Mouse (Mus musculus) hindbrain, postnatal 0 days (tissue): ENCODE data around the gene Uap1. TPM values are rescaled to one million over a fixed set of nuclear protein-coding genes. Genes with fewer than 3 reads are reported as not detected.
A peak's percentile ranks its signal among the peaks of the same experiment; 100 is the strongest.
"Not testable (repeated sequence)": the region's sequence is repeated elsewhere in the genome, so short reads cannot be mapped to it uniquely, and the experiment has no call there.

Experiments
- ATAC-seq: fragments of 200-750 bp; cut with Nextera tagmentation; 2 replicates; pipeline ENCODE4 v1.8.0; 2017; ENCODE audit warnings: mild to moderate bottlenecking, moderate TSS enrichment, moderate library complexity
- DNase-seq: peaks from one replicate; pipeline ENCODE4 v3.0.0-alpha.2; 2015; ENCODE audit warnings: low spot score
- H3K27ac ChIP-seq: fragments of 300-500 bp; sonication (generic); 2 replicates; pipeline ENCODE4 v1.5.1; 2014; ENCODE audit warnings: mild to moderate bottlenecking
- H3K27me3 ChIP-seq: fragments of 300-500 bp; sonication (generic); 2 replicates; pipeline ENCODE4 v1.6.1; 2014; ENCODE audit warnings: low read length, mixed read lengths; ENCODE audit not compliant: insufficient read depth
- H3K36me3 ChIP-seq: fragments of 300-500 bp; sonication (generic); 2 replicates; pipeline ENCODE4 v1.6.1; 2014; ENCODE audit warnings: low read length, mixed read lengths; ENCODE audit not compliant: insufficient read depth
- H3K4me1 ChIP-seq: fragments of 300-500 bp; sonication (generic); 2 replicates; pipeline ENCODE4 v1.6.1; 2014; ENCODE audit warnings: antibody characterized with exemption, low read length, mixed read lengths; ENCODE audit not compliant: insufficient read depth
- H3K4me2 ChIP-seq: fragments of 300-500 bp; sonication (generic); 2 replicates; pipeline ENCODE4 v1.6.1; 2014; ENCODE audit warnings: low read depth, mild to moderate bottlenecking, low read length, moderate library complexity, mixed read lengths
- H3K4me3 ChIP-seq: fragments of 300-500 bp; sonication (generic); 2 replicates; pipeline ENCODE4 v1.5.1; 2014; ENCODE audit warnings: low read length
- H3K9ac ChIP-seq: fragments of 300-500 bp; sonication (generic); replicated peaks from 2 replicates; pipeline ENCODE4 v1.6.1; 2014; ENCODE audit warnings: mild to moderate bottlenecking, low read length, moderate library complexity, mixed read lengths
- H3K9me3 ChIP-seq: fragments of 300-500 bp; sonication (generic); 2 replicates; pipeline ENCODE4 v1.6.1; 2016; ENCODE audit warnings: low read length, mixed read lengths
- CTCF ChIP-seq: IDR thresholded peaks from 2 replicates; pipeline ENCODE4 v1.5.1; 2016; ENCODE audit warnings: antibody characterized with exemption, control low read depth, low read depth
- WGBS: fragments of 180-500 bp; shearing (Covaris S2); extraction: QIAGEN DNeasy Blood & Tissue Kit; methylation state at CpG from one replicate; pipeline ENCODE4 v1.1.7; 2014; 5-methylcytosine and 5-hydroxymethylcytosine counted together
- polyA plus RNA-seq: library from polyadenylated mRNA; unstranded; fragments of >200 nt; fragmentation: Nextera tagmentation; extraction: Ambion mirVana; gene quantifications from 2 replicates; pipeline ENCODE4 v1.2.1, GENCODE M21; 2015
- total RNA-seq: library from RNA; depleted of rRNA; stranded (reverse); fragments of >200 nt; gene quantifications from 2 replicates; pipeline ENCODE4 v1.2.3, GENCODE M21; 2014; rRNA removed

Uap1 gene
- total and polyA plus RNA-seq, 2 experiments from 2014 or later: 38.1 to 54.7 TPM

- WGBS: 79% methylated on average over 19 of the region's 19 CpGs
- H3K27me3 ChIP-seq: no peaks in the 10 kb centered on the region
- H3K4me2 ChIP-seq: peak overlapping the region; percentile 38
- no peaks in the 10 kb centered on the region; the same call in 1 of the 2 replicates for H3K4me1 ChIP-seq
- peak overlapping the region; percentile 41; the same call in 1 of the 2 replicates for H3K27ac ChIP-seq
- no peak for ATAC-seq
- no peak for TF ChIP-seq CTCF
- no peak for DNase-seq
- H3K9ac ChIP-seq: no peak overlapping the region
- no peaks in the 10 kb centered on the region for H3K36me3 ChIP-seq
- H3K4me3 ChIP-seq: peak overlapping the region; percentile 21
- H3K9me3 ChIP-seq: no peaks in the 10 kb centered on the region
Observed at GRCm38 (mm10) chr1:170109776-170110515, 64.8 kb downstream of the Uap1 start.

GRCm38 (mm10) chr1:170102814-170103213 lies 71.9 kb downstream of the Uap1 start:
- H3K4me2 ChIP-seq, H3K4me3 ChIP-seq, H3K9ac ChIP-seq, H3K36me3 ChIP-seq, DNase-seq, H3K27ac ChIP-seq, ATAC-seq, H3K27me3 ChIP-seq, H3K9me3 ChIP-seq, H3K4me1 ChIP-seq: not testable (repeated sequence)
- 88% methylated on average over 6 of the region's 6 CpGs for WGBS

Other genes with a start within 250 kb of the Uap1 start
- 8.1 and 12.2 TPM in 2 replicates for gene Ccdc190, start 246.3 kb downstream of the Uap1 start, total RNA-seq
- 1.5 and 2.7 TPM in 2 replicates for gene Ccdc190, start 246.3 kb downstream of the Uap1 start, polyA plus RNA-seq
- gene Hsd17b7, start 205.7 kb downstream of the Uap1 start, total RNA-seq: 23.2 and 29.4 TPM in 2 replicates
- gene Hsd17b7, start 205.7 kb downstream of the Uap1 start, polyA plus RNA-seq: 23.8 and 27.9 TPM in 2 replicates
- gene Ddr2, start 64.2 kb downstream of the Uap1 start, total RNA-seq: 5.4 and 8.5 TPM in 2 replicates
- 9.6 and 9.9 TPM in 2 replicates for gene Ddr2, start 64.2 kb downstream of the Uap1 start, polyA plus RNA-seq
- gene Uhmk1, start 40.4 kb upstream of the Uap1 start, total RNA-seq: 45.1 and 45.6 TPM in 2 replicates
- gene Uhmk1, start 40.4 kb upstream of the Uap1 start, polyA plus RNA-seq: 7.0 and 8.0 TPM in 2 replicates
- gene Sh2d1b2, start 57.8 kb upstream of the Uap1 start, total RNA-seq: not detected in 2 replicates
- gene Sh2d1b2, start 57.8 kb upstream of the Uap1 start, polyA plus RNA-seq: not detected in 2 replicates
- not detected in 2 replicates for gene Sh2d1b1, start 102.4 kb upstream of the Uap1 start, total RNA-seq
- gene Sh2d1b1, start 102.4 kb upstream of the Uap1 start, polyA plus RNA-seq: 0.14 TPM in 1 of 2 replicates, not detected in the other
- 1.8 and 3.2 TPM in 2 replicates for gene Gm7694, start 131.4 kb upstream of the Uap1 start, total RNA-seq
- 1.0 and 1.2 TPM in 2 replicates for gene Gm7694, start 131.4 kb upstream of the Uap1 start, polyA plus RNA-seq
- gene Spata46, start 133.8 kb upstream of the Uap1 start, total RNA-seq: not detected in 2 replicates
- gene Spata46, start 133.8 kb upstream of the Uap1 start, polyA plus RNA-seq: 0.24 and 0.39 TPM in 2 replicates